Mouse (Mus musculus) liver, embryonic 13.5 days (tissue): Measurements from ENCODE around the gene Ppil2. TPM values are rescaled to one million over a fixed set of nuclear protein-coding genes. Genes with fewer than 3 reads are reported as not detected.

ENCODE experiments used
- ATAC-seq: fragments of 200-750 bp; cut with Nextera tagmentation; 2 replicates; pipeline ENCODE4 v1.8.0; 2017; ENCODE audit warnings: low read depth, mild to moderate bottlenecking, moderate number of reproducible peaks, moderate library complexity
- DNase-seq: peaks from one replicate; pipeline ENCODE4 v3.0.0; 2022
- H3K27ac ChIP-seq: fragments of 300-500 bp; sonication (generic); 2 replicates; pipeline ENCODE4 v1.5.1; 2015; ENCODE audit warnings: moderate library complexity, mild to moderate bottlenecking, inconsistent platforms
- H3K27me3 ChIP-seq: fragments of 300-500 bp; sonication (generic); 2 replicates; pipeline ENCODE4 v1.6.1; 2015; ENCODE audit warnings: mild to moderate bottlenecking, inconsistent platforms
- H3K36me3 ChIP-seq: fragments of 300-500 bp; sonication (generic); 2 replicates; pipeline ENCODE4 v1.6.1; 2015; ENCODE audit warnings: mild to moderate bottlenecking, inconsistent platforms
- H3K4me1 ChIP-seq: fragments of 300-500 bp; sonication (generic); replicated peaks from 2 replicates; pipeline ENCODE4 v1.6.1; 2015; ENCODE audit warnings: inconsistent platforms
- H3K4me2 ChIP-seq: fragments of 300-500 bp; sonication (generic); 2 replicates; pipeline ENCODE4 v1.6.1; 2015; ENCODE audit warnings: inconsistent platforms, mild to moderate bottlenecking, moderate library complexity
- H3K4me3 ChIP-seq: fragments of 300-500 bp; sonication (generic); replicated peaks from 2 replicates; pipeline ENCODE4 v1.5.1; 2015; ENCODE audit warnings: mild to moderate bottlenecking, inconsistent platforms
- H3K9ac ChIP-seq: fragments of 300-500 bp; sonication (generic); 2 replicates; pipeline ENCODE4 v1.6.1; 2015; ENCODE audit warnings: mild to moderate bottlenecking, inconsistent platforms
- H3K9me3 ChIP-seq: fragments of 300-500 bp; sonication (generic); replicated peaks from 2 replicates; pipeline ENCODE4 v1.6.1; 2016; ENCODE audit warnings: inconsistent platforms
- WGBS: fragments of 180-500 bp; shearing (Covaris S2); methylation state at CpG from one replicate; pipeline ENCODE4 v1.1.7; 2015; ENCODE audit not compliant: insufficient replicate concordance; 5-methylcytosine and 5-hydroxymethylcytosine counted together
- polyA plus RNA-seq: library from polyadenylated mRNA; unstranded; fragments of >200 nt; fragmentation: Nextera tagmentation; extraction: Ambion mirVana; gene quantifications from 2 replicates; pipeline ENCODE4 v1.2.1, GENCODE M21; 2015

The Ppil2 gene
- polyA plus RNA-seq, 1 experiment from 2014 or later = 57.4 TPM

DNA sequence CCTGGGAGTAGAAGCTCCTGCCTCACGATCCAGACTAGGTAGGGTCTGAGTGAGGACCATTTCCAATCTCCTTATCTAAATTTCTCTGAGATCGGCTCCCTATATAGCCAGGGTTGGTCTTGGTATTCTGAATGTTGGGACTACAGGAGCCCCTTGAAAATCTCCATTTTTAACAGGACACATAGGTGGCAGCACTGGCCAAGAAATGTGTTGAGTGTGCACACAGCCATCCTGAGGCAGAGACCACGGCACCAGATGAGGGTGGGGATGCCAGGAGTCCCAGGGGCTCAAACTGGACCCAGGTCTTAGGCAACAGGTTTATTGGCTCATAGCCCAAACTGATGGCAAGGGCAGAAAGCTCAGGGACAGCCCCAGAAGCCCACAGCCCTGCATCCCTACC lies 22.7 kb downstream of the Ppil2 start:
- WGBS = 84% methylated on average over 3 of the region's 3 CpGs
- DNase-seq = no peak

DNA sequence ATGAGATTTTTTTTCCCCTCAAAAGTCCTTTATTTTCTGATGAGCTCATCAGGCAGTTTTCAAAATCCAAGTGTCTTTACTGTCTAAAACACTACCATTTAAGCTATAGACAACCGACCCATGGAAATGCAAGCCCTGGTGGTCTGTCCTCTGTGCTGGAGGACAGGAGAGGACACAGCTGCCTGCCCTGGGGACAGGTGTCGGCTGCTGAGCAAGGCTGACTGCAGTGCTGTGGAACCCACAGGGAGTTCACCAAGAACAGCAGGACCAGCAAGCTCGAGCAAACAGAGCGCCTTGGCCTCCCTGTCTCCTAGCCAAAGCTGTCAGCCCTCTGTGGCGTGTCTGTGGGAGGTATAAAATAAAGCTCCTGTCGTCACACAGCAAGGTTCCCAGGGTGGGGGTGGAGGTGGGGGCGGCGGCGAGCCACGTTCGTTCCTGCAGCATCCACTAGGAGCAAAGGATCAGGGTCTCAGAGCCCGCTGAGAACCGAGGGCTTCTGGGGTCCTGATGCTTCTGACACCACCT lies 24.3 kb downstream of the Ppil2 start:
- WGBS = 88% methylated on average over 13 of the region's 13 CpGs
- peaks cover 70% of the 10 kb centered on the region for H3K36me3 ChIP-seq
- no peaks in the 10 kb centered on the region for H3K9me3 ChIP-seq
- no peaks in the 10 kb centered on the region for H3K4me1 ChIP-seq
- no peak overlapping the region for H3K9ac ChIP-seq
- no peak overlapping the region for H3K27ac ChIP-seq
- ATAC-seq = no peak
- no peak for DNase-seq
- no peaks in the 10 kb centered on the region for H3K27me3 ChIP-seq
- H3K4me3 ChIP-seq = no peak overlapping the region
- H3K4me2 ChIP-seq = no peak overlapping the region

More for the DNA sequence above, 22.7 kb downstream of the Ppil2 start:
- peaks cover 78% of the 10 kb centered on the region for H3K36me3 ChIP-seq
- H3K27ac ChIP-seq = no peak overlapping the region
- no peaks in the 10 kb centered on the region for H3K4me1 ChIP-seq
- no peaks in the 10 kb centered on the region for H3K9me3 ChIP-seq
- no peaks in the 10 kb centered on the region for H3K27me3 ChIP-seq
- no peak overlapping the region for H3K9ac ChIP-seq
- H3K4me2 ChIP-seq = no peak overlapping the region
- no peak overlapping the region for H3K4me3 ChIP-seq
- no peak for ATAC-seq

DNA sequence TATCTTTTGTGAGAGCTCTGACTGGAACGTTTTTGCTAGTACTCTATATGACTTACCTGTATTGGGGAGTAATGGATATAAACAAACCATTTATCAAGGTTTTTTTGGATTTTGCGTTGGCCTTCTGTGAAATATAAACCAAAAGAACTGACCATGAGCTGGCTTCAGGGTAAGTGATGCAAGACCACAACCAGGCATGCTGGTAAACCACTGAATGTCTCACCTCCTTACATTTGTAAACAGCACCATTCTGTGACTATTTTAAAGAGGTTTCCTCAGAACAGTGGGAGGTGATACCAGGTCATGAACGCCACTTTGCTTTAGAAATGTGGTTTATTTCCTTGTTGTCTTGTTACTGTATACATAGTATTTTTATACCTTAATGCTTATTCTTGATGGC lies 24.8 kb downstream of the Ppil2 start:
- no peak for DNase-seq
- Histone ChIP-seq H3K4me2 (no peak overlapping the region), H3K4me3 (no peak overlapping the region), H3K27me3 (no peaks in the 10 kb centered on the region), H3K9ac (no peak overlapping the region), H3K27ac (no peak overlapping the region), H3K9me3 (no peaks in the 10 kb centered on the region), H3K36me3 (peaks cover 65% of the 10 kb centered on the region), H3K4me1 (no peaks in the 10 kb centered on the region)
- no peak for ATAC-seq
- 74% methylated on average over 3 of the region's 3 CpGs for WGBS

DNA sequence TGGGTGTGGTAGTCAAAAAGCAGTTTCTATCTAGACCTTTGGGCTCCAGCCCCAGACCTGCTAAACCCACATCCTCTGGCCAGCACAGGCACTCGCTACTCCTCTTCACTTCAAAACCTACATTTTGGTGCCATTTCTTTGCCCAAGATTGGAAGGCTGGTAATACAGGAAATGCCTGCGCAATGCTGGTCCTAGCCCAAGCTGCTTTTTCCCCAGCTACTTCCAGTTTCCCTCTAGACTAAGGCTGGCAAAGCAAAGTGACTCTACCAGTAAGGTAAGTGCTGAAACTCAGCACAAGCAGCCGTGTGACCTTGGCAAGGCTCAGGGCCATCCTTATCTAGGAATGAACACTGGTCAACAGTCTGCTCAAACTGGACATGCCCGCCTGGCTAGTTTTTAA lies 25.4 kb downstream of the Ppil2 start:
- H3K27me3 ChIP-seq = no peaks in the 10 kb centered on the region
- no peaks in the 10 kb centered on the region for H3K9me3 ChIP-seq
- H3K4me1 ChIP-seq = no peaks in the 10 kb centered on the region
- 75% methylated on average over 4 of the region's 4 CpGs for WGBS
- ATAC-seq (no peak), DNase-seq (no peak)
- H3K36me3 ChIP-seq = peaks cover 59% of the 10 kb centered on the region
- H3K4me2 ChIP-seq = no peak overlapping the region
- no peak overlapping the region for H3K27ac ChIP-seq
- H3K9ac ChIP-seq = no peak overlapping the region
- no peak overlapping the region for H3K4me3 ChIP-seq

DNA sequence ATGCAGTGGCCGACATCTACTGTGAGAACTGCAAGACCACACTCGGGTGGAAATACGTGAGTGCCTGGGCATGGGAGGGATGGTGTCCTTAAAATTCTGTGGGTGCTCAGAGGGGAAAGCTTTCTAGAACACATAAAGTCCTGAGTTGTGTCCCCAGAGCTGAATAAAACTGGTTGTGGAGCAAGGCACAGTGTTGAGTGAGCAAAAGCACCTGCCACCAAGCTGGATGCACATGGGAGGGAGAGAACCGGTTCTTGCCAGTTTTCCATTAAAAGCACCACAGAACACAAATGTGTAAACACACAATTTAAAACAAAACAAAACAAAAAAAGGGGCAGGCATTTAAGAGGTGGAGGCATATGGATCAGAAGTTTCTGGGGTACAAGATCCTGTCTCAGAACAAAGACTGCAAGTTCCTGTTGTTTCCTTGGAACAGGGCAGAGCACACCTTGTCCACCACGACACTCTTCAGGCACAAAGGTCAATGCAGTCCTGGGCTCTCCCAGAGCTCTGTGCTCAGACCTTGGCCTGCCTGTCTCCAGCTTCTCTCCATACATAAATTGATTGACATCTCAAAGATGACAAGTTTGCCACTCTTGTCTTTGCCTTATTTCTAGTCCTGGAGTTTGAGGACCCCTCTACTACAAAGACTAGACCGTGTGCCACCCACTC lies 28.8 kb downstream of the Ppil2 start:
- H3K9ac ChIP-seq = no peak overlapping the region
- H3K36me3 ChIP-seq = peaks cover 25% of the 10 kb centered on the region
- 75% methylated on average over 6 of the region's 6 CpGs for WGBS
- DNase-seq (no peak), ATAC-seq (no peak)
- H3K4me3 ChIP-seq = no peak overlapping the region
- no peak overlapping the region for H3K4me2 ChIP-seq
- H3K9me3 ChIP-seq = no peaks in the 10 kb centered on the region
- no peak overlapping the region for H3K27ac ChIP-seq
- peaks cover 8% of the 10 kb centered on the region for H3K4me1 ChIP-seq
- H3K27me3 ChIP-seq = no peaks in the 10 kb centered on the region

DNA sequence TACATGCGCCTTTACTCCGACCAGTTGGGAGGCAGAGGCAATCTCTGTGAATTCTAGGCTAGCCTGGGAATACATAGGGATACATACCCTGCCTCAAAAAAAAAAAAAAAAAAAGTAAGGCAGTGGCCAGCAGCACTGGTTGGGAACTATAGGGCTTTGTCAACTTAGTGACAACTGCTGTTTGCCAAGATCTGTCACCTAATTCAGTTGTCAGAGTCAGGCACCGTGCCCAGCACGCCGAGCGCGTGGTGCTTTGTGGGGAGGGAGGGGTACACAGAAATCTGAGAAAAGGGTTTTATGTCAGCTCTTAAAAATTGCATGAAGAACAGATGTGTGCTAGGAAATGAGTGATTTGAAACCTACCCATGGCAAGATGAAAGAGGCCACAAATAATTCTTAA lies 33.0 kb downstream of the Ppil2 start:
- DNase-seq (no peak), ATAC-seq (no peak)
- no peak overlapping the region for H3K4me3 ChIP-seq
- H3K9me3 ChIP-seq = 0 out of 2 replicates have a peak, but pooled peaks cover 9% of the 10 kb centered on the region
- no peaks in the 10 kb centered on the region for H3K27me3 ChIP-seq
- 75% methylated on average over 7 of the region's 7 CpGs for WGBS
- peaks cover 5% of the 10 kb centered on the region; the same call in 1 of the 2 replicates for H3K36me3 ChIP-seq
- no peak overlapping the region for H3K9ac ChIP-seq
- H3K4me2 ChIP-seq = no peak overlapping the region
- H3K27ac ChIP-seq = no peak overlapping the region
- peaks cover 8% of the 10 kb centered on the region for H3K4me1 ChIP-seq

DNA sequence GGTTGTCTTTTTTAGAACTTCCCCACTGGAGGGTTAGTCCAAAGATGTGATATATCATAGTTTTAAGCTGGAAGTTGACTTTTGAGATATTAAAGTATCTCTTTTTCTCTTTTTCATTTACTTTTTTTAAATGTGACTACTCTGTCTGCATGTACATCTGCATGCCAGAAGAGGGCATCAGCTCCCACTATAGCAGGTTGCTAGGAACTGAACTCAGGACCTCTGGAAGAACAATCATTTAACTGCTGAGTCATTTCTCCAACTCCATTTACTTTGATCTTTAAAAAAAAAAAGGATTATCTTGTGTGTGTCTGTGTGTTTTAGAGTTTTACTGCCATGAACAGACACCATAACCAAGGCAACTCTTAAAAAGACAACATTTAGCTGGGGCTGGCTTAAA lies 34.2 kb downstream of the Ppil2 start:
- Histone ChIP-seq H3K4me2 (no peak overlapping the region), H3K4me3 (no peak overlapping the region), H3K27ac (no peak overlapping the region), H3K9me3 (0 out of 2 replicates have a peak, but pooled peaks cover 9% of the 10 kb centered on the region), H3K4me1 (peaks cover 8% of the 10 kb centered on the region), H3K27me3 (0 out of 2 replicates have a peak, but pooled peaks cover under 1% of the 10 kb centered on the region), H3K9ac (no peak overlapping the region), H3K36me3 (no peaks in the 10 kb centered on the region)
- DNase-seq (no peak), ATAC-seq (no peak)

DNA sequence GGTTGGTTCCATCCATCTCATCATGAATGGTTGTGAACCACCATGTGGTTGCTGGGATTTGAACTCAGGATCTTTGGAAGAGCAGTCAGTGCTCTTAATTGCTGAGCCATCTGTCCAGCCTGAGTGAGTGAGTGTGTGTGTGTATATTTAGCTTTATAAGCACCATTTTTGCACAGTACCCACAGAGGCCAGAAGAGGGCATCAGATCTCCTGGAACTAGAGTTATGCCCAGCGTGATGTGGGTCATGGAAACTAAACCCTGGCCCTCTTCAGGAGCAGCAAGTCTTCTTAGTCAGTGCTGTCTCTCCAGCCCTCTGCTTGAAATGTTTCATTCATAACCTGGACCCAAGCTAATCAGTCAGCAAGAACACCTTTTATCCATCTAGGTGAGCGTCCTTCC lies 34.8 kb downstream of the Ppil2 start:
- ATAC-seq = no peak
- H3K9me3 ChIP-seq = 0 out of 2 replicates have a peak, but pooled peaks cover 9% of the 10 kb centered on the region
- H3K27me3 ChIP-seq = peaks cover 4% of the 10 kb centered on the region; the same call in 1 of the 2 replicates
- no peak overlapping the region for H3K9ac ChIP-seq
- peaks cover 8% of the 10 kb centered on the region for H3K4me1 ChIP-seq
- 79% methylated on average over 2 of the region's 2 CpGs for WGBS
- no peaks in the 10 kb centered on the region for H3K36me3 ChIP-seq
- no peak overlapping the region for H3K4me2 ChIP-seq
- no peak overlapping the region for H3K4me3 ChIP-seq
- no peak for DNase-seq
- no peak overlapping the region for H3K27ac ChIP-seq

DNA sequence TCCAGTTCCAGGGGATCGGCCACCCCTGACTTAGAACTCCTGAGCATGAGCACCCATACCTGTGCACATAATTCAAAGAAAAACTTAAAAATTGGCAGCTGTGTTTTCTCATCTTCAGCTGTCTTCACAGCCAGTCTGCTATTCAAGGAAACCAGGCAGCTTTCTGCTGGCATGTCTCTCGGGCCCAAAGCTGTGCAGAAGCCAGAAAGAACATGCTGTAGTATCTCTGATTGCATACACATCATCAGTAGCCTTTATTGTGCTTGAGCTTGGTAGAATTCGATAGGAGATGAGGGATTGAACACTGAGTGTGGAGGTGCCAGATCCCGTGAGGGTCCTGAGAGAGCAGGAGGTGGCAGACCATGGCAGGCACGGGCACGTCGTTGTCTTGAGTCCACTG lies 38.1 kb downstream of the Ppil2 start:
- Histone ChIP-seq H3K4me2 (no peak overlapping the region), H3K27ac (no peak overlapping the region), H3K4me3 (no peak overlapping the region), H3K4me1 (peaks cover 21% of the 10 kb centered on the region), H3K9ac (no peak overlapping the region), H3K27me3 (peaks cover 24% of the 10 kb centered on the region), H3K9me3 (0 out of 2 replicates have a peak, but pooled peaks cover 9% of the 10 kb centered on the region), H3K36me3 (no peaks in the 10 kb centered on the region)
- 78% methylated on average over 7 of the region's 7 CpGs for WGBS
- no peak for DNase-seq
- ATAC-seq = no peak

DNA sequence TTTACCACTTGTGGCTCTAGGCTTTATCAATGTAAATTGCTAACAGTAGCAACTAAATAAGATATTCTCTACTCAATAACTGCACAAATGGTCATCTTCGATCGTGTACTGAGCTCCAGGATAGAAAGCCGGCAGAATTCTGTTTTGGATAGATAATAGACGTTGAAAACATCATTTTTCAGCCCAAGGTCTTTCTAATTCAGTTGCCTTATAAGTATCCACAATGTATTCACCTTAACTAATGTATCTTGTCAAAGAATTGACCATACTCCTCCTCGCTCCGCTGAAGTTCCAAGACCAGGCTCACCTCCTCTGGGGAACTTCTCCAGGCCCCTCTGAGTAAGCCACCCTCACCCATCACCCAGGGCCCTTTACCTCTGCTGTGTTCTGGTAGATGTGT lies 40.3 kb downstream of the Ppil2 start:
- Histone ChIP-seq H3K27ac (no peak overlapping the region), H3K9ac (no peak overlapping the region), H3K27me3 (peaks cover 24% of the 10 kb centered on the region), H3K4me3 (peak overlapping the region; percentile 69), H3K9me3 (0 out of 2 replicates have a peak, but pooled peaks cover 3% of the 10 kb centered on the region), H3K36me3 (no peaks in the 10 kb centered on the region), H3K4me2 (peak overlapping the region; percentile 86), H3K4me1 (peaks cover 13% of the 10 kb centered on the region)
- WGBS = 47% methylated on average over 6 of the region's 6 CpGs
- DNase-seq (no peak), ATAC-seq (no peak)

DNA sequence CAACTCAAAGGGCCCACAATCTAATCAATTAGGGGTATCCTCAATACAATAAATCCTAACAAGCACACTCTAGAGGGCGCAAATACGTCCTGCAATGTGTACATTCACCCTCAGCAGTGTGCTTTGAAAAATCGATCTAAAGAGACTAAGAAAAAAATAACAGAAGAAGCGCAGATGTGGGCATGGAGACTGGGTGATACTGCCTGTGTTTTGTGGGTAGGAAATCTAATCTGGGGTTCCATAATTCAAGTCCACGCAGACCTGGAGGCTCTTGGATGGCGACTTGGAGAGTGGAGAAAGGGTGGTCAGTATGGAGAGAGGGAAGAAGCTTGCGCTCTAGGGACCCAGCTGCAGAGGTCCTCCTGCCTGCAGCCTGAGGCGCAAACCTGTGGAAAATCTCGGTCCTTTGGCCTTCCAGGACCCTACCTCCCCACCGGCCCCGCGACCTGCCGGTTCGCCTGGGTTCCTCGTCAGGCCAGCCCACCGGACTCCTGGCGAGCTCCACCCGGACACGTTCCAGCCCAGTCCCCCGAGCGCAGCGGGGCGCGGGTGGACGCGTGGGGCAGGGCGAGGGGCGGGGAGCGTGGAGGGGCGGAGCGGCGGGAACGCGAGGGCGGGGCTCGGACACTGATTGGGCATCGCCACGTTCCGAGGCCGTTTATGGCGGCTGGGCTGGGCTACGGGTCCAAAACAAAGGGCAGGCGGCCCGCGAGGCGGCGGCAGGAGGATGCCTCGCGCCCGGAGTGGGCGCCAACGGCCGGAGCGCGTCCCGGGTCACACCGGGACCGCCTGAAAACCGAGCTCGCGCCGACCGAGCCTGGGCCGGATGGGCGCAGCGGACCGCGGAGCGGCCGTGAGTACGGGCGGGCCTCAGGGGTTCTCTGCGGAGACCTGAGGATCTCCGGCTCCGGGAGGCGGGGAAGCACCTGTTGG lies 41.3 kb downstream of the Ppil2 start, which contains the start of gene Ypel1:
TSS of gene Ypel1 (plus strand) at position 186 of the 933 bp plus-strand sequence.
- Histone ChIP-seq H3K27ac (peak within 1 kb of the TSS; percentile 11; the same call in 1 of the 2 replicates), H3K4me2 (peak within 1 kb of the TSS; percentile 86), H3K27me3 (peaks cover 29% of the 10 kb centered on the region), H3K9ac (peak within 1 kb of the TSS; percentile 62), H3K36me3 (no peaks in the 10 kb centered on the region), H3K4me1 (peaks cover 13% of the 10 kb centered on the region), H3K4me3 (peak within 1 kb of the TSS; percentile 69), H3K9me3 (no peaks in the 10 kb centered on the region)
- ATAC-seq (peak; percentile 83), DNase-seq (peak; percentile 57)
- WGBS = under 1% methylated on average over 76 of the region's 76 CpGs
